ENCODE assay signal across 18 mouse cellular contexts in genomic region chr8:123887163-123887562, GRCm38 (mm10).
"Had no signal": no experiment of that assay in that cellular context is flagged by ENCODE, and none has a peak within 500 bp of the region (broad histone marks: within the 10 kb centered on the region; RNA-seq: fewer than 3 reads in every experiment).

No protein-coding gene starts in this region.

- DNase-seq: liver, embryonic 13.5 days; liver, postnatal 0 days; lung, adult 2 months; lung, postnatal 14 days; lung, postnatal 36 days; midbrain, embryonic 14.5 days; thymus, adult 18-20 months; thymus, postnatal 14 days; thymus, postnatal 36 days had no signal

- ATAC-seq: liver, postnatal 0 days; lung, postnatal 0 days; midbrain, embryonic 16.5 days had no signal

- H3K27ac ChIP-seq: liver, embryonic 13.5 days; liver, embryonic 15.5 days; lung, embryonic 15.5 days; midbrain, embryonic 12.5 days; neural tube, embryonic 13.5 days; neural tube, embryonic 15.5 days had no signal

- H3K4me2 ChIP-seq: liver, embryonic 13.5 days; liver, embryonic 15.5 days; lung, embryonic 15.5 days; midbrain, embryonic 12.5 days; neural tube, embryonic 13.5 days; neural tube, embryonic 15.5 days had no signal

- H3K9ac ChIP-seq: liver, embryonic 13.5 days; liver, embryonic 15.5 days; liver, postnatal 0 days; lung, embryonic 15.5 days; midbrain, embryonic 12.5 days; neural tube, embryonic 13.5 days; neural tube, embryonic 15.5 days had no signal

- H3K4me3 ChIP-seq: liver, embryonic 13.5 days; liver, embryonic 15.5 days; lung, embryonic 15.5 days; megakaryocyte, embryonic 14.5 days; midbrain, embryonic 12.5 days; myocyte; neural tube, embryonic 13.5 days; neural tube, embryonic 15.5 days had no signal

- H3K36me3 ChIP-seq: liver, embryonic 13.5 days; liver, embryonic 15.5 days; lung, embryonic 15.5 days; midbrain, embryonic 12.5 days; neural tube, embryonic 13.5 days; neural tube, embryonic 15.5 days had no signal

- H3K9me3 ChIP-seq: liver, embryonic 13.5 days; liver, embryonic 15.5 days; lung, embryonic 15.5 days; midbrain, embryonic 12.5 days; neural tube, embryonic 13.5 days; neural tube, embryonic 15.5 days had no signal
